Mouse (Mus musculus): Measurements from ENCODE around the gene S100a3. TPM values are rescaled to one million over a fixed set of nuclear protein-coding genes. Genes with fewer than 3 reads are reported as not detected.
A peak's percentile ranks its signal among the peaks of the same experiment; 100 is the strongest.

S100a3 gene
- total and polyA plus RNA-seq, 3 experiments = 0.03 to 0.04 TPM; not detected in 1

- DNase-seq (ENCODE audit: low read depth, low spot score) = no peak
- Histone ChIP-seq H3K36me3 (ENCODE audit: control insufficient read depth in 1 of 2, insufficient read depth in 2 of 2, low read length in 2 of 2) (no peaks in the 10 kb centered on the region; a peak in 2 of 4 replicates), H3K4me1 (ENCODE audit: control insufficient read depth in 1 of 2, insufficient read depth in 2 of 2, low read length in 2 of 2) (peaks cover 2 to 13% of the 10 kb centered on the region in 2 experiments; a peak in 2 of 4 replicates), H3K27me3 (ENCODE audit: control insufficient read depth in 1 of 2, insufficient read depth in 2 of 2, low read length in 2 of 2) (no peaks in the 10 kb centered on the region), H3K4me3 (ENCODE audit: control insufficient read depth in 1 of 2, insufficient read depth in 1 of 2, low read depth in 2 of 2, low read length in 2 of 2) (peak overlapping the region; percentile 36 to 42), H3K27ac (ENCODE audit: control insufficient read depth, low read depth, low read length) (no peak overlapping the region), H3K79me2 (ENCODE audit: control insufficient read depth, insufficient read depth, low read length, poor library complexity) (no peaks in the 10 kb centered on the region), H3K9me3 (replicated peaks; ENCODE audit: insufficient read depth, low read length) (no peaks in the 10 kb centered on the region), H3K9ac (ENCODE audit: control insufficient read depth, low read depth, low read length, poor library complexity, severe bottlenecking) (no peak overlapping the region; the same call in 1 of the 2 replicates)
- no peak for TF ChIP-seq MYC (IDR thresholded peaks at IDR 0.05; ENCODE audit: low read depth, low read length)
- no peak for TF ChIP-seq MEF2A (IDR thresholded peaks at IDR 0.05; ENCODE audit: extremely low read depth, insufficient replicate concordance, low read depth, low read length, poor library complexity, severe bottlenecking)
- TF ChIP-seq EP300 (IDR thresholded peaks at IDR 0.05; ENCODE audit: low read depth in 1 of 2, low read length in 2 of 2) = no peak
- TF ChIP-seq ETS1 (IDR thresholded peaks at IDR 0.05; ENCODE audit: low read depth, low read length) = no peak
- TF ChIP-seq ZNF384 (IDR thresholded peaks at IDR 0.05; ENCODE audit: low read depth, low read length) = no peak
- TF ChIP-seq BHLHE40 (IDR thresholded peaks at IDR 0.05; ENCODE audit: borderline replicate concordance, low read depth, low read length) = no peak
- no peak for TF ChIP-seq MXI1 (IDR thresholded peaks at IDR 0.05; ENCODE audit: low read depth, low read length)
- TF ChIP-seq MAFK (IDR thresholded peaks at IDR 0.05; ENCODE audit: borderline replicate concordance, low read depth, low read length) = no peak
Observed at GRCm38 (mm10) chr3:90526076-90526475, 34.3 kb upstream of the S100a3 start.

- Histone ChIP-seq H3K9ac (ENCODE audit: control insufficient read depth, low read depth, low read length, poor library complexity, severe bottlenecking) (peak within 1 kb of the TSS; percentile 37; the same call in 1 of the 2 replicates), H3K79me2 (ENCODE audit: control insufficient read depth, insufficient read depth, low read length, poor library complexity) (no peaks in the 10 kb centered on the region), H3K4me1 (ENCODE audit: control insufficient read depth in 1 of 2, insufficient read depth in 2 of 2, low read length in 2 of 2) (peaks cover 2 to 13% of the 10 kb centered on the region in 2 experiments; a peak in 2 of 4 replicates), H3K36me3 (ENCODE audit: control insufficient read depth in 1 of 2, insufficient read depth in 2 of 2, low read length in 2 of 2) (no peaks in the 10 kb centered on the region; a peak in 2 of 4 replicates), H3K27me3 (ENCODE audit: control insufficient read depth in 1 of 2, insufficient read depth in 2 of 2, low read length in 2 of 2) (peaks cover 0 to 2% of the 10 kb centered on the region in 2 experiments; a peak in 1 of 4 replicates), H3K27ac (ENCODE audit: control insufficient read depth, low read depth, low read length) (no peak within 1 kb of the TSS), H3K9me3 (replicated peaks; ENCODE audit: insufficient read depth, low read length) (no peaks in the 10 kb centered on the region), H3K4me3 (ENCODE audit: control insufficient read depth in 1 of 2, insufficient read depth in 1 of 2, low read depth in 2 of 2, low read length in 2 of 2) (peak within 1 kb of the TSS; percentile 36 to 42)
- DNase-seq (ENCODE audit: low read depth, low spot score) = peak; percentile 89
- TF ChIP-seq MAZ (IDR thresholded peaks at IDR 0.05; ENCODE audit: low read depth, low read length) (peak; percentile 75; the same call in 1 of the 2 replicates), SIN3A (IDR thresholded peaks at IDR 0.05; ENCODE audit: low read length) (peak; percentile 63), MAX (IDR thresholded peaks at IDR 0.05; ENCODE audit: low read length) (no peak), RCOR1 (IDR thresholded peaks at IDR 0.05; ENCODE audit: low read depth, low read length) (no peak), SMC3 (IDR thresholded peaks at IDR 0.05; ENCODE audit: low read depth, low read length) (no peak), POLR2A (IDR thresholded peaks at IDR 0.05; ENCODE audit: control insufficient read depth in 1 of 2, insufficient read depth in 1 of 2, low read depth in 1 of 2, low read length in 2 of 2, poor library complexity in 1 of 2) (peak in 1 of 2 experiments; percentile 23; a peak in 1 of 4 replicates), HCFC1 (IDR thresholded peaks at IDR 0.05; ENCODE audit: low read depth, low read length) (0 out of 2 replicates have a peak, but pooled peaks have one; percentile 39)
Observed at GRCm38 (mm10) chr3:90526580-90526979, 33.8 kb upstream of the S100a3 start, which contains the start of gene S100a14. Gene S100a14, plus strand, starts transcription at chr3:90526856.
